Mouse (Mus musculus) hindlimb bud, embryonic 11.5 days (tissue): ENCODE results near the gene Hba-a1.
"Not testable (repeated sequence)": the region's sequence is repeated elsewhere in the genome, so short reads cannot be mapped to it uniquely, and the experiment has no call there.

Experiments
- DNase-seq: peaks from one replicate; pipeline ENCODE4 v3.0.0-alpha.2; 2012; ENCODE audit warnings: low read depth, low spot score; ENCODE audit errors: extremely low spot score

The Hba-a1 gene

DNA sequence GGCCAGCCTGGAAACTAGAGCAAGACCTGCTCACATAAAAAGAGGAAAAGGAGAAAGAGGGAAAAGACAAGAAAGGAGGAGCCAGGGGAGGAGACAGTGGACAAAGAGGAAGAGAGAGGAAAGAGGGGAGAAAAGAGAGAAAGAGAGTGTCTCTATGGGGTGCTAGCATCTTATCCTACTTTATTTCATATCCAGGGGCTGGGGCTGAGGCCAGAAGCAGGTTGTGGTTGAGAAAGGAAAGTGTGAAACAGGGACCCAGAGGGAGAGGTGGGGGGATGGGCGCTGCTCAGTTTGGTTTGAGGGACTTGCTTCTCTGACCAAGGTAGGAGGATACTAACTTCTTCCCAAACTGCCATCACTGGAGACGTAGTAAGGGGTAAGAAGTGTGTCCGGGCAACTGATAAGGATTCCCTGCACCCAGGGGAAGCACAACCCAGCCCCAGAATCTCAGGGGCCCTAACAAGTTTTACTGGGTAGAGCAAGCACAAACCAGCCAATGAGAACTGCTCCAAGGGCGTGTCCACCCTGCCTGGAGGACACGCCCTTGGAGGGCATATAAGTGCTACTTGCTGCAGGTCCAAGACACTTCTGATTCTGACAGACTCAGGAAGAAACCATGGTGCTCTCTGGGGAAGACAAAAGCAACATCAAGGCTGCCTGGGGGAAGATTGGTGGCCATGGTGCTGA is at the start of gene Hba-a1:
TSS of gene Hba-a1 (plus strand) at position 421 of the 687 bp plus-strand sequence.
- not testable (repeated sequence) for DNase-seq

DNA sequence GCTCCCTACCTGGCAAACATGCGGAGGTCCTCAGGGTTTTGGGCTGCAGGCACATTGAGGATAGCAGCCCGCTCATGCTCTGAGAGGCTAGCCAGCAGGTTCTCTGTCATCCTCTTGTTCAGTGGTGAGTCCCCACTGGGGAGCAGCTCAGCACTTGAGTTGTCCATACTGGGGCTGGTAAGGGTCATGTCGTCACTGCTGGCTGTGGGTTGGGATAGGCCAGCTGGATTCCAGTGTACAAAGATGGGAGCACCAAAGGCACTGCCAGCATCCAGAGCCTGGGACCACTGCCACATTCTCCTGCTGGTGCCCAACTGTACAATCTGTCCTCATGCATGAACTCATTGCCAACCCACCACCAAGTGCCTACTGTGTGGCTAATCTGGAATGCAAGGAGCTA is 49.4 kb upstream of the Hba-a1 start:
- no peak for DNase-seq

DNA sequence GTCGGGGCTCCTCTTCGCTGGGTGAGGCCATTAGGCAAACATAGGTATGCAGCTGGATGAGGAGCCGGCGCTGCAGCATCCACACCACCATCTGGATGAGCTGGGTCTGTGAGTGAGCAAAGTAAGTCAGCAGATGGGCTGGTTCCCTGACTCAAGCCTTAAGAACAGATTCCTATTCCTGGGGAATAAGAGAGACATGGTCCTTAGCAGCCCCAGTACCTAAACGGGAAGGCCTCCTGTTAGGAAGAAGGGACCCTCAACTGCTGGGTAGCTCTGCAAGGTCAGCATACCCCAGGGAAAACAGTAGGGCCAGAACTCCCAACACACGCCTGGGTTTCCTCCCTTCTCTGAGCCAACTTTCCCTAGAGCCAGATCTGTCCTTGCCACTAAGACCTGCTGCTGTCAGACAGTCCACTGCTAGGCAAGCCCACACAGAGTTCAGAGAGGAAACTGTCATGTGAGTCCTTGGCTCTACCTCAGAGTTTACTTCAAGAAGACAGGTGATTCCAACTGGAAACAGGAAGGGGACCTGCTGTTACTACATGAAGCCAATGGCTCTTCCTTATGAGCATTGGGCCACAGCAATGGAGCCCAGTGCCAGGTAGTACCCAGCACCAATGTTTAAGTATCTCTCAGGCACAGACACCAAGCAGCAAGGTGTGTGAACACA is 48.4 kb upstream of the Hba-a1 start:
- no peak for DNase-seq

DNA sequence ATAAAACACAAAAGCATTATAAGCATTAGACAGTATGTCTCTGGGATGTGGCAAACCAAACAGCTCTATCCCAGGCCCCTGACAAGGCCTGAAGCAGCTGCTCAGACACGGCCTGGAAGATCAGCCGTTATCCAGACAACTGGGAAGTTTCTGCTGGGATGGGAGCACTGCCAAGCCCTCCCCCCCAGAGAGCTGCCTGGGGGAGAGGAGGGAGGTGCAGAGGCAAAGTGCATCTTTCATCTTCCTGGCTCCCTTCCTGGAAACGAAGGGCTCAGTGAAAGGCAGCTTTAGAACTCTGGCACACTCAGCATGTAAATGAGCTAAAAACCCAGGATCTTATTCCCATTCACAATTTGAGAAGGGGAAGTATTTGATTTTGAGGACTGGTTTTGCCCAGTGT is 47.7 kb upstream of the Hba-a1 start:
- DNase-seq, result no peak

DNA sequence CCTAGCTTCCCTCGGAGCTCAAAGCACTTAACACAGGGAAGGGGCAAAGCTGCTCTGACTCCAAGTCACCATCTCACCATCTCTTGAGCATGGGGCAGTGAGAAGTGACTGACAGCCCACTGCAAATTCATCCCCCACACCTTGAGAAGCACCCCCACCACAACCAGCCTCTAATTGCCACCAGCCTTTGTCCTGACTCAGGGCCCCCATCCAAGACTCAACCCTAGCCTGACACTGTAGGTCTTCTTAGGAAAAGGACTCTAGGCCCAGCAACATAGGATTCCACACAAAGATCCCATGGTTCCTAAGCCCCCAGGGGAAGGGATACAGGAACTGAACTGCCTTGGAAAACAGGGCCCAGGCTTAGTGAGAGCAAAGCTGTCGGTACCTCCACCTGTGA is 47.2 kb upstream of the Hba-a1 start:
- no peak for DNase-seq

DNA sequence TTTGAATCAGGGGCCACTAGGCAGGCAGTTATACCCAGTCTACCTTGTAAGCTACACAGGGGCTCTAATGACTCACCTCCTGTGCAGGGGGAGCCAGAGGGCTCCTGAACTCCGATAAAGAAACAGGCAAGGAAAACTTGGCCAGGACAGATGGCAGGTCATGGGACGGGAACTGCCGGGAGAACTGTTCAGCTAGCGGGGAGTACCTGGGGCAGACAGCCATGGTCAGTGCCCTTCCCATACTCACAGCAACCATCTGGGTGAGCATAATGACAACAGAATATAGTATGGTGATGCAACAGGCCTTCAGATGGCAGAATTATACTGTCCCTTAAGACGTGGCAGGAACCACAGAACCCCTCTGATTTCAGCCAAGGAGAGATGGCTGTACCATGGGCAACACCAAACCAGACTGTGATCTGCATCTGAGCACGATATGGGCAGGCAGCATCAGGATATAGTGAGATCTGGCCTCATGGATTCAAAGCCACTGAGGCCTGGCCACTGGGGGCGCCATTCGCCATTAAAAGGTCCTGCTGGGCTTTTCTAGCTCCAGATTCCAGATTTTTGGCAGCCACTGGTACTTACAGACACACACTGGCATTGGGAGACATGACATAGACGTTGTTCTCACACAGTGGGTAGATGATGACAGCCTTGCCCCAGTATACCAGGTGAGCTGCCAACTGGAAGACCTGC is 46.5 kb upstream of the Hba-a1 start:
- no peak for DNase-seq

DNA sequence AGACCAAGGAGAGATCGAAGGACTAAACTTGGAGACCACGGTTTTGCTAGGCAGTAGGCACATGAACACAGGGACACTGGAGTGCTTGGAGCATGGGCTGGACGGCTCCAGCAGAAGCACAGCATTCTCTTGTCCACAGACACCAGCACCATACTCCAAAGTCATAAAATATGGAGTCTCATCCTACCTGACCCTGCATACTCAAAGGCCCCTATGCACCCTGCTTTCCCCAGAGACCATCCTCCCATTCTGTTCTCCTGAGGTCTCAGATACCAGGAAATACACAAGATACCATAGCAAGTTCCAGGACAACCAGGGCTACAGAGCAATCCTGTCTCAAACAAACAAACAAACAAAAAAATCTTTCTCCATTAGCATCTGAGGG is 45.9 kb upstream of the Hba-a1 start:
- no peak for DNase-seq

DNA sequence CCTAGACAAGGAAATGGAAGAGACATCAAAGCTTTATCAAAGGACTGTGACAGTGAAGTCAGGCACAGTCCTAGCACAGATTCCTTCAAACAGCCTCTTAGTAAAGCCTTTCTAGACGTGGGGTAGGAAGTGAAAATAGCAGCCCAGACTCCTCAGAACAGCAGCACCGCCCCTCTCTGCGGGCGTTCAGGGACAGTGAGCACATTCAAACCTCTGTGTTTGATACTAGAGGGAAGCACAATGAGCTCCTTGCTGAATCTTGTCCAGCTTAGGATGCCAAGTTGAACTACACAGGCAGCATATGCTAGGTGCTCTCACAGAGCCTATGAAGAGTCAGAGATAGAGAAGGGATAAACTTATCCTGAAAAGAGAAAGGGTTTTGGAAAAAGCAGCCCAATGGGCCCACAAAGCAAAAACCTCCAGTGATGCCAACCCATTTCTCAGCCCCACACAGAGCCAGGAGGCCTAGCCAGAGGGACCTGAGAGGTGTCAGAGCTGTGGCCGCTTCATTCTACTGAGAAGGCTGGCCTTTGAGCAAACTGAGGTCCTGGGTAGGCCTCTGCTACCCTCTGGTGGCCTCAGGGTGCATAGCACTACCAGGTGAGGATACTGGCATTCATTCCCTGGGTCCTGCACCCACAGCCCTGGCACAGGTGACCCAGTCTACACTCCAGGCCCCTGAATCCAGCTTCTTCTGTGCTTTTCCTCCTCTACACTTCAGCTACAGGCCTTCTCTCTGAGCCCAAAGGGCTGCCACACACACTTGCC is 45.0 kb upstream of the Hba-a1 start:
- DNase-seq, result no peak

DNA sequence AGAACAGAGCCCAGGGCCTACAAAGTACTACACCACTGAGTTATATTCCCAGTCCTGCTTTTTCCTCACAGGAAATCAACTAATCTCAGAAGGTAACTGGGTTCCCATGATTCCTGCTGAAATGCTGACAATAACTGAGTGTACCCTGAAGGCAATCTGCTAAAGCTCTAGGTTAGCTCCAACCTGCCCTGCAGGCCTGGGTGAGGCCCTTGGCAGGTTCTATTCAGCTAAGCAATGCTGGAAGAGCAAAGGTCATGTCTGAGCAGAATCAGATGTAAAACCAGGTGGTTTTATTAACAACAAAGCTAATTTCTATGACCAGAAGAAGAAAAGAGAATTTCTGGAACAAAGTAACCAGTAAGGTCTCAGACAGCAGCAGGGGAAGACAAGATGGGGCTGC is 41.9 kb upstream of the Hba-a1 start:
- no peak for DNase-seq

DNA sequence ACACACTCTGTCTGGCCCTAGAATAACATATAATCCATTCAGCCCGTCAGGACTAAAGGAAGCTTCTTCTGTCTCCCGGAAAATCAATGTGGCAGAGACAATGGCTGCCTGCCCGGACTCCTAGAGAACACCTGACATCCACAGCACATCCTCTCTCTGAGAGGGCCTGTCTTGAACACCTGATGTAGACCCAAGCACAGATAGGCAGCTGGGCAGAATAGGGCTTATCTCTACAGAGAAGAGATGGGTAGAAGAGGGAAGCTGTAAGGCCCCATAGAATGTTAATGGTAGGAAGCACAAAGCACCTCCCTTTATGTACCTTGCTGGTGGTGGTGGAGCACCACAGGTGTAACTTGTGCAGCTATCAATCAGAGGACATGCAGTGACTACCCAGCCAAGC is 41.1 kb upstream of the Hba-a1 start:
- no peak for DNase-seq

DNA sequence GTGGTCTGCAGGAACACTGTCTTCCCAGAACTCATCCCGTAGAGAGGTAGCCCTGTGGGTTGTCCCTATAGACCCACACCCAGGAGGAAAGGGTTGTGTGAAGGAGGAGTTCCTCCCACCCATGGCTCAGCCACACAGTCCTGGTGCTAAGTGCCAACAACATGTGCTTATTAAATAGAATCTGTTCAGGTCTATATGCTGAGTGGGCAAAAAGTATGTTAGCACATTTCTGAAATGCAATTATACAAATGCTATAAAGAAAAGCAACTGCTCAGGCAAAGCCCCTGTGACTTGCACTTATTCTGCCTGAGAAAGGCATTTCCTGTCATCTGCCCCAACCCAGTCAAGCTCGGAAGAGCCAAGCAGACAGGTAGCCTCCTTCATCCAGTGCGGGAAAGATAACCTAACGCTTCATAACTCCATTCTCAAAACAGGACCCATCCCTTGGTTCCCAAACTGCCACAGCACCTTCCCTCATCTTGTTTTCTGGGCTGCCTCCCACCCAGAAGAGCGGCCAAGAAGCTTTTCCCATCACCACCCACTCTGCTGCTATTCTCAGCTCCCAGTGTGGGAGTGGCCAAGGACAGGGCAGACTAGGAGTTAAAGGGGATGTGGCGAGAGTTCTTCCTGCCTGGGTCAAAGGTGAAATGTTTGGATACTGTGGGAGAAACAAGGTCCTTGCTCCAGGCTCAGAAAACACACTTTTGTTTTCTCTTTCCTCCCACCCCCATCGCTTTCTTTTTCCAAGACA is 39.9 kb upstream of the Hba-a1 start:
- DNase-seq, result no peak

DNA sequence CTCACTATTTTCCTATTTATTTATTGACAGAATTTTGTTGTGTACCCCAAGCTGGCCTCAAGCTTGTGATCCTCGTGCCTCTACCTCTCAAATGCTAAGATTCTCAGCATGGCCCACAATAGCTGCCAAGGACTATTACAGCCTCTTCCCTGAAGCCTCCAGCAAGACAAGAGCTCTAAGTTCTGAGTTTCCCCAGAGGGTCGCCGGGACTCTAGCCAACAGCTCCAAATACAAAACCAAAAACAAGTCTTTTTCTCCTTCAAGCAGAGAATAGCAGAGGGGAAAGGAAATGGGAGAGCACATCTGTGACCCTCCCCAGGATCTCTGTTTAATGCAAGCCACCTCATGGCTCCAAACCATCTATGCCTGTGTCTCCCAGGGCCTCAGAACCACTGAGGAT is 39.2 kb upstream of the Hba-a1 start:
- DNase-seq, result no peak

DNA sequence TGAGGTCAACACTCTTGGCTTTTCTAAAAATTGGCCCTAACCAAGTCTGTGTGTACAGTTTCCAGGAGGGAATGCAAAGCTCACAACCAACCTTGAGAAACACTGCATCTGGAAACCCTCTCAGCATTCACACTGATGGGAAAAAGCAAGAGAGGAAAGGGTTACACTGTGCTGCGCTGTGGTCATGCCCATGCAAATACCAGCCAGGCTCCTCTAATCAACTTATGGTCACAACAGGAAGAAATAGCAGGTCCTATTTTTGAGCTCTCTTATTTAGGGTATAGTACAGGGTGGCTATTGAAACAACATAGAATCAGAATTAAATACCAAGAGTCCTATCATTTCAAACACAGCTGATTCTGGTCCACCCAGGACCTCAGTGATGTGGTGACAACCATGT is 38.7 kb upstream of the Hba-a1 start:
- DNase-seq, result no peak

DNA sequence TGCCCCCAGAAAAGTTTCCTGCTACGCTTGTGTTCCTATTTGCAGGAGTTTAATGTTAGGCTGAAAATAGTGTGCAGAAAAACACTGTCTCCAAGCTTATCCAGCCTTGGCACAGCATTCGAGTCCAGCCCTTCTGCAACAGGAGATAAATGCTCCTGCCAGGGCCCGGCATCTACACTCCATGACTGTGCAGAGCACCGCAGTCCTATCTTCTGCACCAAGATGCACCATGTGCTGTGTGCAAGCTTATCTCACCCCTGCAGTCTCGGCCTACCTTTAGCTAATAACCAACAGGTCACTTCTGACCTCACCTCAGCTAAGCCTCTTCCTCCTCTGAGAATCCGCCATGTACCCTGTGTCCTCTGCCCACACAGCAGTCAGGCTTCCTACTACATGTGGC is 37.7 kb upstream of the Hba-a1 start:
- DNase-seq, result no peak

DNA sequence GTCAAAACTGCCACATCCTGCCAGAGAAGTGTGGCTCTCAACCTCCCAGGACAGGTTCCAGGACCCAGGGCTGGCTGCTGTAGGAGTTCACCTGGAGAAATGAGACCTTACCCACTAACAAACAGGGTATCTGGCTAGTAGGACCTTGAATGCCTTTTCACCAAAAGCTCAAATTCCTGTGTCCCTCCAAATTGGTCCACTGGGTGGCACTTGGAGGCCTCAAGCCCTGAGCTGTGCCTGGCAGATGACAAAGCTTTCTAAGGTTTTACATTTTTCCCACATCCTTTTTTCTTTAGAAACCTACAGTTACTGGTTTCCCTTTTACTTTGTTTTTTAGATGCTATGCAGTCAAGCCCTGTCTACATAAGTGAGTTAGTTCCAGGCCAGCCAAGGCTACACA is 36.2 kb upstream of the Hba-a1 start:
- DNase-seq, result no peak

DNA sequence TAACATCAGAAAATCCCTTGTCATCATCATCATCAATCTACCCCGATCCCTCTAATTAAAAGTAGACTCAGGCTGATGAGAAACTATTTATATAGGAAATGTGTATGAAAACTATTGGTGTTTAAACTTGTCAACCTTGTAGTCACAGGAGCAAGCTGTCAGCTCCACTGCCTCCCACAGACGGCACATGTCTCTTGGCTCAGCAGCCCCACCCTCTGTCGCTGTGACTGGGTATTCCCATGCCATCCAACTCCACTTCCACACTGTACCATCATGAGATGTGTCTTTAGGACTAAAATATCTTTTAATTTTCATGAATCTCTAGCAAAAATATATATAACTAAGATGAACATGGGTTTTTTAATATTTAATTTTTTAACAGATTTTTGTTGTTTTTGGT is 35.0 kb upstream of the Hba-a1 start:
- no peak for DNase-seq

DNA sequence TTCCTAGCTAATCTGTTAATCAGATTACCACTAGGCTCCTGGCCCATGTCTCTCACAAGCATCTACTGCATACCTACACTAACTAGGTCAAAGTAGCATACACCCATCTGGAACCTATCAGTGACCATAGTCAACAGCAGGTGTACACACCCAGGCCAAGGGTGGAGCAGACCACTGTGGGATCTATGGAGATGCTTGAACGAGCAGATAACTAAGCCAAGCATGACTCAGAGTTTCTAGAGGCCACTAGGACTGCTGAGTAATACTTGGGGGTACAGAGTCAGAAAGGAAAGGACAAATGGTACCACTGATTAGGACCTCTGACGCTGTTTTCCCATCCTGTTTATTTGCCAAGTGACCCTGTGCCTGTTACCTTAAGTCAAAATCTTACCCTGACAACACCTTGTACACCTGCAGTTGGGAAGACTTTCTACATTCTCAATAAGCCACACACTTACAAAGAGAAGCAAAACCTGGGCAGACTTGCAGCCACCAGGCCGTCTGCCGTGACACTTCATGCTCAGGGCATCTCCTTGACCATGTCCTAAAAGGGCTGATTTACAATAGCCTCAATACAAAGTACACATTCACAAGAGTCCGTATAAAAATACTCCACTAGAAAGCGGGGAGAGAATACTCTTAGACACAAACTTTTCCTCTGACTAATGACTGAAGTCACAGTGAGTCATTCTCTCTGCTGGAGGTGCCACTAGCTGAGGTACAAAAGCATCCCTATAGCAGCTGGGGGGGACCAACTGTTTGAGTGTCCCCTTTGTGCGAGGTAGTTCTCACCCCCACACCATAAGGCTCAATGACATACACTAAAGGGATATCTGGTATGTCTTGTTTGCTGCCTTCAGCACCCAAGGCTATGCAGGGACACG is 32.2 kb upstream of the Hba-a1 start:
- DNase-seq, result no peak

DNA sequence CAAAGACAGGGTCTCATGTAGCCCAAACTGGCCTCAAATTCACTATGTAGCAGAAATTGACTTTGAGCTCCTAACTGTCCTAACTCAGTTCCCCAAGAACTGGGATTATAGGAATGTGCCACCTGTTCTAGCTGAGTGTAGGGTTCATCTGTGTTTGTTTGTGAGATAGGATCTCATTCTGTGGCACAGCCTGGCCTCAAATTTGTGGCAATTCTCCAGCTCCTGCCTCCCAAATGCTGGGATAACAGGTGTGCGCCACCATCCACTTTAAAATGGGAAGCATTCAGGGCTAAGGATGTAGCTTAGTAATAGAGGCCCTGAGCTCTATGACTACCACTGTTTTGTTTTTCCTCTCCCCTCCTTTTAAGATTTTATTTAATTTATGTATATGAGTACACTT is 30.2 kb upstream of the Hba-a1 start:
- no peak for DNase-seq

DNA sequence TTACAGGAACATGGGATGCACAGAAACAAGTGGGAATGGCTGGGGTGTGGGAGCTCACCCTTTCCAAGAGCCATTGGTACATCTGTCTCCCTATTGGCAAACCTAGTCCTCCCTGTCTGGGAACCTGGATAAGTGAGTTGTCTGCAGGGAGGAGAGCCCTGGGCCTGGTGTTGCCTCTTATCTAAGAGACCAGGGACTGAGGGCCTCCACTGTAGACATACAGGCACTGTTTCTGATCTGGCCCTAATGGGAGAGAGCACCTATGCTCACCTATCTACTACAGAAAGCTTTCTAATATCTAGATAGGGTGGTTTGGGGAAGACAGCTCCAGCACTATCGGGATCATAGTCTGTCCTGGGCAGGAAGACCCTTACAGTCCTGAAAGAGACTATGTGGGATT is 27.2 kb upstream of the Hba-a1 start:
- DNase-seq, result no peak

DNA sequence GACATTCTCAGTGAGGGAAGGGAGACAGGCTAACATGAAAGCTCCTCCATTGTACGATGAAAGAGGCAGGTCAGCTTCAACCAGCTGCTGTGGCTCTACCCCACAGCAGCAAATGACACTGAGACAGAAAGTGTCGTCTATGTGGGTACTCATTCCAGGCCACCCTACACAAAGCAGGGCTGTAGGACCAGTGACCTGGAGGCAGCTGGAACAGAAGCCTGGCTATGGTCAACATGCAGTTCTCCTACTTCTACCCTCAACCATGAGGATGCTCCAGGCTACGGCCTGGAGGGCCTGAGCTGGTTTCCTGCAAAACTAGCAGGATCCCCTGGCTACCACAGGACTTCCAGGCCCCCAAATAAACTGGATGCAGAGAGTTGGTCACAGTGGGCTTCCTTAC is 26.7 kb upstream of the Hba-a1 start:
- no peak for DNase-seq
